Mouse (Mus musculus) right cerebral cortex, adult 2 months (tissue): ENCODE measurements at regions not wholly inside any gene's neighbourhood (a gene's known extent, or its start where the extent isn't known, plus 50 kb on each side); places are given as distances from the start of the nearest gene placed in this dataset.
A peak's percentile ranks its signal among the peaks of the same experiment; 100 is the strongest.

Experiments
- DNase-seq, 2 experiments: peaks; one replicate each; pipeline ENCODE4 v3.0.0; 2021 to 2022; ENCODE audit warnings: low spot score in 2 of 2

DNA sequence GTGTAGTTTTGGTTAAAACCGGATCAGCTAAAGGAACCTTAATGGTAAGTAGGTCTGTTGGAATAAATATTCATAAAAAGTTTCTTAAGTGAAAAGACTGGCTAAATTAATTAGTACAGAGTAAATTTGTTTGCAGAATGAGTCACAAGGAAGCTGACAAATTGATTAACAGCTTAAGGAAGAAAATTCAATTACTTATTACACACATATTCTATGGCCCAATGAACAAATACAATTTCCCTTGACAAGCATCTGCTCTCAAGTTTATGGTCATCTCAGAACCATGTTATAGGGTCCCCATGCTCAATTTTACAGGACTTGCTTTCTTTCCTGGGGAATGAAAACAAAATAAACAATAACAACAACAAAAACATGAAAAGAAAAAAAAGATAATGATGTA is 231.4 kb upstream of the Frg1 start:
- no peak for DNase-seq

DNA sequence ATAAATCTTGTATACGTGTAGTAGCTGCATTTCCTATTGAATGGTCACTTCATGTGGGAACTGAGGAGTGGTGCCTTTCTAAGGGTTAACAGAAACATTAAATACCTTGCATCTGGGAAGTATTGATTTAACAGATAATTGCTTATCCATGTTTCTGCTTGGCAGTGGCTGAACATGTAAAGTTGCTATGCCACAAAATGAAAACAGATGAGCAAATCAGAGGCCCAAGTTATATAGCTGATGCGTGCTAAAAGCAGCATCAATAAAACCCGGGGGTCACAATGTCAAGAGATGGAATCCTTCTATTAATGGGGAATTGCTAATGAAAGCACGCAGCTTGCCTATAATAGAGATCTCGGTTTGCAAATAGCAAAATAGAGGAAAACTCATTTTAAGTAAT is 227.8 kb upstream of the Frg1 start:
- no peak for DNase-seq

DNA sequence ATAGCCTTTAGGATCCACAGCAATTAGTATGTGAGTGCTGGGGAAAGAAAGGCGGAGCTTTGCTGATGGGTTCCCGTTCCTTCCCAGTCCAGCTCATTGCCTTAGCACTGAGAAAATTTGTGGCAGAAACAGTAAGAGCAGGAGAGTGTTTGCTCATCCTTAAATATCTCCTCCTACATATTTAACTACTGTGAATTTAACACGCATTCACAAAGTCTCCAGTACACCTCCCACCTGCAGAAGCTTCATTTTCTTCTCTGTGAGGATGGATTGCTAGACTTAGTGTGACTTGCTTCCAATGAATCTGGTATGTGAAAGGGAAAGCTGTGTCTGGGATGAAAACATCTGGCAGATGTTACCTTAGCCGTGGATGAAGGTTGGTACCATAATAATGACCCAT is 207.0 kb upstream of the Frg1 start:
- peak; percentile 13 to 28 for DNase-seq

DNA sequence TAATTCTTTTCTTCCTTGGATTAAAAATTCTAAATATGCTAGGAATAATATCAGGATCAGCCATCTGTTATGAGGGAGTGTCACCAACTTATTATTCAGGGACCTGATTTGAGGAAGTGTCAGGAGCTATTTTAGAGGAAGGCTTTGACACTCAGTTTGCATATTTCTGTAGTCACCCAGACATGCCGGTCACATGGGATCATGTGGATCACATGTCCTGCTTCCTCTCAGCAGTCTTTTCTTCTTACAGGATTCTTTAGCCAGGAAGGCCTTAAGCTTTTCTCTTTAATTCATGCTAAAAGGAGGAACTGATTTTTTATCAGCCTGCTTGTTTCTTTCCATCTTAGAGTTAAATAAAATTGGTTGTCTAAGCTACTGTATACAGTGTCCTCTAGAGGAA is 183.4 kb upstream of the Frg1 start:
- no peak for DNase-seq

DNA sequence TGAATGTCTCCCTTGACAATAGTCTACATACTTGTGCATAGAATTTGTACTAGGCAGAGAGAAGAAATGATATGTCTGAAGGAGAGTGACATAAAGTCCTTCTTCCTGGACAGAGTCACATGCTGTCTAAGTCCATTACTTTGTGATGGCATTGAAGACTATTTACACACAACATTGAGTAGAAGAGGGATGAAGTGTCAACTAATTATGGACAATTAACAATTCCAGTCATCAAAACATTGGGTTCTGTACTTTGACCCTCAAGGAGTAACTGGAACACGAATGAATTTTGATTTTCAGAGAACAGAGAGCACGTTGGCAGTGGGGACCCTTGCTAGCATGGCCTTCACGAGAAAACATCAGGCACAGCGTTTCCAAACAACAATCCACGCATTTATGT is 177.6 kb upstream of the Frg1 start:
- no peak for DNase-seq

DNA sequence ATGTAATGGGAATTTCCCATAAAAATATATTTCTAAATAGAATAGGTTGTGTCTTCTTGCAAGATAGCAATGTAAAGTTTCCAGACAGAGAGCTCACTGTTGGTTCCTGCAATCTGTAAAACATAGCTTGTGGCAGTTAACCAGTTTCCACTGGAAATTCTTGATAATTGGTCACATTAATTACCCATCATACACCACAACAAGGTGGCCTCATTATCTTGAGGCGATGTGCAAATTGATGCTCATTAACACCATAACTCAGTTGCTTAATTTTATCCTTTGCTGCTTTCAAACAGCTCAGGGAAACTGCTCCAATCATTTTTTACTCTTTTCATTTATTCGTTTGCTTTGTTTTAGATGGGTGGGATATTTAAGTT is 176.8 kb upstream of the Frg1 start:
- no peak for DNase-seq

DNA sequence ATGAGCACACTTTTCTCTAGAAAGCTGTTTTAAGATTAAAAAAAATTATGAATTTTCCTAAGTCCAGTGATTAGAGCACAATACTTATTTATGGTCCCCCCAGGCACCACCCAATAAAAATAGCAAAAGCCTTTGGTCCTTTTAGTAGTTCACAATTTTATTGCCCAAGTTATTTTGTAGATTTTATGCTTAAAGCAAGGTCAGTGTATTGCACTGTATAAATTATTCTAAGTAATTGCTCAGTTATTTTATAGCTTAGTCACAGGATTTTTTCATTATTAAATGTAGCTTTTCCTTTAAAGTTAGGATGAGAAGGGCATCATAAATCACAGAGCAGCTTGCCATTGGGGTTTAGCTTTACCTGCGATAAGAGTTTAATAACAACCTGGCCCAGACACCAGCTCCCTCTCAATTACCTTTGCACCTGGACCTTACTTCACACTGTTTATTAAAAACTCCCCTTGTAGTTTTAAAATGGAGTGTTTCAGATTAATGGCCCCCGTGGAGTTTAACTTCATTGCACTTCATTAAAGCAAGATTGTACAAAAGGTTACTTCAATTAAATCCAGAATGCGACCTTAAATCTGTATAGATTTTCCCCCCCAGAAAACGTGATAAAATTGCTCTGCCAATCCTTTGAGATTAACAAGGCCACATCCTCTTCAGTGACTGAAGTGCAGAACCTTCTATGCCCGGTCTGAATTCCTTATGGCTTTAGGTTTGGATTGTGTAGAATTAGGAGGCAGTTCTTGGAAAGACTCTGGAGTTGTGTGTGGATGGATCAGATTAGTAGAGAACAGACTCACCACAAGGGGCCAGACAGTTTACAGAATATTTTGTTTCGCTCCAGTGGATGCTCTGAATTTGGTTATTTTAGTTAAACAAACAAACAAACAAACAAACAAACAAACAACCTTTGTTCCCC is 176.1 kb upstream of the Frg1 start:
- no peak for DNase-seq

DNA sequence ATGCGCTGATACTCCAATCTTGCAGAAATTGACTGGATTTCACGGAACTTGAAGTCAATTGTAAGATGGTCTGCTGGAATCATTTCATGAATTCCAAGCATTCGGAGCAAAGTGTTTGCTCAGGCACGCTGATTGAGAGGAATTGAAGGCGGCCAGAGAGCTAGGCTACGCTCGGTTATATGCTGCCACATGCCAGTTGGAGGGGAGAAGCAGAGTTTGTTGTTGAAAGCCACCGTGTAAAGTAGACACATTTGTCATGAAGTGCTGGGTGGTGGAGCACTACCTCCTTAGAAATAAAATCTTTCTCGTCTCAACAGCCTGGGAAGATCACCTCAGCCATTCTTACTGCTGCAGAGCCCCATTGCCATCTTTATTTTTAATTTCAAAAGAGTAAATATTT is 175.3 kb upstream of the Frg1 start:
- no peak for DNase-seq

DNA sequence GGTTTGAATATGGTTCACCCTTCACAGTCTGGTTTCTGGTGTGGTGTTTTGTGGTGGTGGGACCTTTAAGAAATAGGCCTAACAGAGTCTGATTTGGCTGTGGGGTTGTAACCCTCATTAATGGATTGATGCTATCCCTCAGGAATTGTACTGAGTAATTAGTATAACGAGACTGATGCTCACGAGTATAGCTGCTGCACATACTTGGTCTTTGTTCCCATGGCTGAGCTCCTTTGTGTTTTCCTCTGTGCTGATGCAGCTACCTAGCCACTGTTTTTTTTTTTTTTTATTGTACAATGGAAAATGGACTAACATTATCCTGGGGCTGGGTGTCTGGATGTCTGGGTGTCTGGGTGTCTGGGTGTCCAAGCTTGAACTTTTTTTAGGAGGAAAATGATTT is 171.3 kb upstream of the Frg1 start:
- DNase-seq, result no peak

DNA sequence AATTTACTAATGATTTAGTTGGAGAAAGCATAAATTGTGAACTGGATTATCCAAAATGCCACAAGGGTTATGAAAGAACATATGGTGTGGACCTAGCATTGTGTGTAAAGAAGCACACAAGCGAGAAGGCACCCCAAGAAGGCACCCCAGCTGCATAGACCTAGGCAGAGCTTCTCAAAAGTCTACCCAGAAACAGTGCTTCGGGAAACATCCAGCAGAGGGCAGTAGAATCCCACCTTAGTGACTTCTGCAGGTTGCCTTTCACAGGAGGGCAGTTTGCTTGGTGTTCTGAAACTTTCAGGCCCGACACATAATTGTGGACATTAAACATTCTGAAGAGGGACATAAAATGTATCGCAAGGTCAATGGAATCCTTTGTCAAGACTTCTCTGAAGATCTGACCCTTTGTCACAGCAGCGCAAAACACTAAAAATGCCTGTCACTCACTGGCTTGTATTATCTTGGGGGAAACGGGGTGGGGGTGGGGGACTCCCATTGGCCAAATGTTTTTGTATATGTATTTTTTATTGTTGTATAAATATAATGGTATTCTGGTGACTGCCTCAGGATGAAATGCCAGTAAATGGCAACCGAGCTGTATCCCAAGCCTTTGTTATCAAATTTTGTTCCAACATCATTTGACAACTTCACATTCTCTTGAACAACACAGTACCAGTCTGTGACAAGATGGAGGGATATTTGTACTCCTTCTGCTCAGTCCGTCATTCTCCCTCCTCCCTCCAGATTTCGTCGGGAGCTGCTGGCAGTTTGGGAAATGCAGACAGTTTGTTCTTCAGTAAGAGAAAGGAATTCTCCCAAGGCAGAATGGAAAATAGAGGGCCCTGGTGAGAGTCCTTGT is 156.4 kb upstream of the Frg1 start:
- peak; percentile 90 to 95 for DNase-seq

DNA sequence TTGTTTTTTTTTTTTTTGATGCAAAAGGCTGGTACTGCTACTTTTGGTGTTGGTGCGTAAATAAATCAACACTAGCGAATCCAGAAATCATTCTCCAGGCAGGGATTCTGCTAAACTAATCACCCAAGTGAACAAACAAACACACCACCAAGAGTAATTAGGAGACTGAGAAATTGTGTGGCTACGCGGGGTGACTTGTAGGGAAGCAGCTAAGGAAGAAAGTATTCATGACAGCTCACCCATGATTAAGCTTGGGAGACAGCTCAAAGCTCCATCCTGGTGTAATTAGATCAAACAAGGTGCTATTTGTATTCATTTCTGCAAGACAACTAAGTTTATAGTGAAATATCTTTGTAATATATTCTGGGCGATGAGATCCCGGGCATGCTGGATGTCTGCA is 153.7 kb upstream of the Frg1 start:
- no peak for DNase-seq

DNA sequence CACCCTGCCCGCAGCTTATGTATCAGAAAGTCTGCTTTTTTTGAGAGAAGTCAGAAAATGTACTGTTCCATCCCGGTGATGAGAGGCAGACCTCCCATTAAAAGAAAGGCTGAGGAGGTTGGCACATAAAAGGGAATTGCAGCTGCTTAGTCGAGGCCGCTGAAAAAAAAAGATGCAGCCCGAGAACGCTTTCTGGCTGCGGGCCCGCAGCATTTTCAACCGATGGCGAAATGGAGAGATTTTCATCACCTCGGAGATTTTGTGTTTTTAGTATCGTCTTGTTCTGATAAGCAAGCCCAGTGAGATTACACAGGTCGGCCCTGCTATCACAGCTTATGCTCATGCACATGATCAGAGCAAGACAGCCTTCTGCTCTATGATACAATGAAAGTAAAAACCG is 145.1 kb upstream of the Frg1 start:
- no peak for DNase-seq

DNA sequence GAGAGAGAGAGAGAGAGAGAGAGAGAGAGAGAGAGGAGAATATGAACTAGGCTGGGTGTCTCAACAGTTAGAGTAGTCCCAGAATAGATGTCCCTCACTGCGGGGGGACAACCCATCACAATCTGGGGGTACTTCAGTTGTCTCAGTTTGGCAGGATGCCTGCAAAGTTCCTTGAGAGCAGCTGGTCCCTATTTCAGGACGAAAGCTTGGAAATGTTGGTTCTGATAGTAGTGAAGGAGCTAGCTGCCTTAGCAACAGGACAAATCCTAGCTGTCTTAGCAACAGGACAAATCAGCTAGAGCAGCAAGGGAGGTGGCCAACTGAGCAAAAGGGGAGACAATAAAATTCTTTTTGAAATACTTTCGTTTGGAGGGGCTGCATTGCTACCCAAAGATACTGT is 139.9 kb upstream of the Frg1 start:
- DNase-seq, result peak in 1 of 2 experiments; percentile 25

DNA sequence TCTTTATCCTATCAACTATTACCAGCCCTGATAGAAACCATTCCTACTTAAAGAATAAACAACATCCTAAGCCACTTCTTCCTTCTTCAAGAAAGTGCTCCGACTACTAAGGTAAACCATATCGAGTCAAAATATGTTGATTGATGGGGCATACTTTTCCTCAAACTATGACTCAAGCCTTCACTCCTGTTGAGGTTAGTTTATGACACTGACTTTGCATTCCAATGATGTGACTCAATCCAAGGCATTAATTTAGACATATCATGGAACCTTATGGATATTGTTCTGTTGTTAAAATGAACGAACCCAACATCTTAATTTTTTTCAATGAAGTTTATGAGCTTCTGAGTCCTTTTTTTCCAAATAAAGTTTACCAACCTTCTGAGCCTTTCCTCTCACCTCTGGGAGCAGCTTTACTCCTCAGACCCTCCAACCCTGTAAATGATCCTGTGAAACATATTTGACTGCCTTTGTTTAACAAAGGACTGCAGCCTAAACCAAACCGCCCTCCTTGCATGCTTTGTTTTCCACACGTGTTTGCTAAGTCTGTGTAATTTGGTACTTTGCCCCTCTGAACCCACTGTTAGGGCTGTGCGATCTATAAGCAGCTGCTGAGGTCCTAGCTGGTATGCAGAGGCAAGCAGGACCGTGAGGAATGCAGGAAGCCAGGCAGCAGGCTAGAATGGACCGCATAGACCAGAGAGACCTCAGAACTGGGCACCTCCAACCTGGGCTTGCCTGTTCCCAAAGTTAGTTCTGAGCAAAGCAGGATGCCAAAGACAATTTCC is 136.1 kb upstream of the Frg1 start:
- DNase-seq, result no peak

DNA sequence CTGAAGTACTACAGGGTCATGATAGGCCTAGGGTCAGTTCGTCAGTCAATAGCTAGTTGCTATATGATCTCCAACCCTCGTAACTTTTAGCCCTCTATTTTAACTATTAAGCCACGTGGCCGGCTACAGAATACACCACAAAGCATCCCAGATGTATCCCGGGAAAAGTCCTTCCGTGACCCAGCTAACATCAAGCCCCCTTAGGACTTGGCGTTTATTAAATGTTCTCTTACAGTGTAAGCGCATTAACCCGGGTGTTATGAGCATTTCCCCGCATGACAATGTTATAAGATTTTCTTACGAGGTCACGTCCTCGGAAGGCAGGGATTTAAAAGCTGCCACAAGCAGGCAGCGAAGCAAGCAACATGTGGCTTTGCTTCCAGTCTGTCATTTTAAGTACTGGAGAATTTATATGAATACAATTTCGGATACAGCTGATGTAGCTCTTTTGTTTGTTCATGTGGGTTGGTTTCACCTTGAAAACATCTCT is 135.1 kb upstream of the Frg1 start:
- DNase-seq, result no peak

DNA sequence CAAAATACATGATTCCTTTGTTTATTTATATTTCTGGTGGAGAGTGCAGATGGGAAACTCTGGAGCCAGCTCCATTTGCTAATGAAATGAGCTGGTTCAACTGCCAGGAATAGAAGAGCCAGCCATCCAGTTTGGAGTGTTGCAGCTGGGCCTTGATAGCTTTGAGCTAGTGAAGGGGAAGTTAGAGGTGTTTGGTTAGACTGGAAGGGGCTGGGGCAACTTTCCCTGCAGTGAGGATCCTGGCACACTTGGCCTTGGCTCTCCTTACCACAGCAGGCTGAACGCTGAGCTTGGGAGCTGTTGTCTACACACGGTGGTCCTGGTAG is 133.2 kb upstream of the Frg1 start:
- no peak for DNase-seq

DNA sequence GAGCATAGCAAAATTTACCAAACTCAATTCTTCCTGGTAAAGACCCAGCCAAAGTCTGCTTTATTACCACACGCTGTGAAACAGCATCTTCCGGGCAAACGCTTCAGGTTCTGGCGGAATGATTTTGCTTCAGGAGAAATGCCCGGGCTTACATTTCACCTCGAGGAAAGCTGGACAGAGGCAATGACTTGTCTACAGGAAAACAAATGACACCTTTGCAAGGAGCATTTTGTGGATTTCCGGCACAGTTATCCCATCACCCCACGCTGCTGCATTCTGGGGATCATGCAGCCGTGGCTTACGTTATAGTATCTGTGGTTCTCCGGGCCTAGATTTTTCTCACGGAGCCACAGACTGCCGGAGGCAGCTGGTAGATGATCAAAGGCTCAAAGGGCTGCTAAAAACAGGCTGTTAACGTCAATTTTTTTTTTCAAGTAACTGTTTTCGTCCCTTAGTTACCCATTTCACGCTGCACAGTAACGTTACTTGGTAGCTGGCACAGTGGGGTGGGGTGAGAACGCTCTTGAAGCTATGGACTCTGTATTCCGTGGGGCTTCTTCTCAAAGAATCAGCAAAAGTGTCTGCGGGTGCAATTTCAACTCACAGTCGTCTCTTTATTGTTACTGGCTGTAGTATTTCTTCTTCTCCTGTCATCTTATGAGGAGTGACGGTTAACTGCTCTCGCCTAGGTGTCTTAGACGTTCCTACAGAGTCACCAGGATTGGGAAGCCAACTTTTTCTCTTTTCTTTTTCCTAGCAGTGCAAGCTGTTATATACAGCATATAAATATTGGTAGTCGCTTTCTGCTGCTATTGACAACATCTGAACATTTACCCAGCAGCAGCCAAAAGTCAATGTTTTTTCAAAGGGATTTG is 132.6 kb upstream of the Frg1 start:
- no peak for DNase-seq

DNA sequence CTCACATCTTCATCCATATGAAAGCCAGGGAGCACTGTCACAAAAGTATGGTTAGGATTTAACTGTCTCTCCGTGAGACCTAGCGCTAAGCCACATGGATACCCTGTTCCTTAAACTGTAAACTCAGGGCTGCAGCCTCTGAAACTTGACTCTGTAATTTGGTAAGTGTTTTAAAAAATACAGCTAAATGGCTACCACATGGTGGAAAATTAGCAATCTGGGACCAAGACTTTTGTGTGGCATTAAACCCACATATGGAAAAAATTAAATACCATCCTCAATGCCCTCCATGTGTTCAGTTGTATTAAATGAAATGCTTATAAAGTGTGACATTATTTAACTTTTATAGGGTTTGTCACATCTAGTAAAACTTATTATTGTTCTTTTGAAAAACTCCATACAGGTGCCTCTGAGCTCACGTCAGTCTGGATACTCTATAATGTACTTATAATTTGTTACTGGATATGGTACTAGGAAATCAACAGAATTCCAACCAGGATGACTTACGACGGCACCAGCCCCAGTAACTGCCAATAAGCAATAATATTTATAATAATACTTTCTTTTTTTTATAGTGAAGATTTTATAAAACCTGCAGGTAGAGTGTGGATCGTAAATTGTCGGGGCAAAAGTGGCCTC is 131.0 kb upstream of the Frg1 start:
- no peak for DNase-seq

DNA sequence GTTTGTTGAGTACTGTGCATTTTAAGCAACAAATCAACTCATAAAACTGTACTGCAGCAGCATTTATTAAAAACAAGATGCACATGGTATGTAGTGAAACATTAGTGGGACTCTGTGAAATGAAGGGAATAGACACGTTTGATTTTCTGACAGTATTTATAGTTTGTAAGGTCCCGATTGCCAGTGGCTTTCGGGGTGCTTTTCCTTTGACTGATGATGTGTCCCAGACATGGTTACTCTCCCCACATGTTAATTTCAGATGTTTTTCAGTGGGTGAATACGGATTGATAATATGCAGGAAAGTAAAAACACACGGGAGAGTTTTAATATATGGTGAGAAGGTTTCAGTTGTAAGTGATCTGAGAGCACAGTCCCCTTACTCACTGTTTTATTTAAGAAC is 115.3 kb upstream of the Frg1 start:
- DNase-seq, result no peak

DNA sequence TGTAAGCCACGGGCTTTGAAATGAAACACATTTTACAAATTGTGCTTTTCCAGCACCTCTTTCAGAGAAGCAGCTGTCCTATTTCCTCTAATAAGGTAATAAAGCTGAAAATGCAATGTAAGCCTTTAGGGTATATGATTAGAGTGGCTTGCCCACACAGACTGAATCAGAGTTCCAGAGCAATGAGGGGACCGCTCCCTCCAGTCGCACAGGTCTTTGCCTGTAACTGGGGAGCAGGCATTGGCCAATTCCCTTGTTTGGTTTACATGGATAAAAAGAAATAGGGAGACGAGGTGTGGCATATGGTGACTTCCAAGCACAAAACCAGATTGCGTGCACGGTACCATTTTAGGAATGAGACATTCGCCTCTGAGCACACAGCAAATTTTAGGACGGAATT is 112.7 kb upstream of the Frg1 start:
- peak in 1 of 2 experiments; percentile 12 for DNase-seq

DNA sequence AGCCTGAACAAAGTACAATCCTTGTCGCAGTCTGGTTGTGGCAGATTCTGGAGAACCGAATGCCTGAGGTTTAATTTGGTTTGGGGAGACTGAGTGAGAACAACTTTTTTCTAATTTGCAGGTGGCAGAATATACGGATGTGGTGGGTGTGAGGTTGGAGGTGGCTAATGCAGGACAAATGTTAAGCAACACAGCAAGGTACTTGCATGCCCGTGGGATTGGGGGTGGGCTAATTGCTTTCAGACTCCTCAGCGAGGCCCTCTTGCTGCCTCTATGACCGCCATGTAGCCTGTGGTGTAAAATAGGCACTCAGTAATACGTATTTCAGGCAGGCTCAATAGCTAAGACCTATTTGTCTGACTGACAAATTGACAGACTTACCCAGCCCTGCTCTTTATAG is 109.4 kb upstream of the Frg1 start:
- no peak for DNase-seq
